Mouse (Mus musculus) bone marrow macrophage, adult 2 months (primary cell): ENCODE data around the gene Zmat3.

Source experiments
- CTCF ChIP-seq: IDR thresholded peaks from 2 replicates; pipeline ENCODE4 v1.5.1; 2012; ENCODE audit warnings: low read depth, mild to moderate bottlenecking, low read length, moderate library complexity
- POLR2A ChIP-seq: IDR thresholded peaks from 2 replicates; pipeline ENCODE4 v1.6.1; 2012; ENCODE audit warnings: mild to moderate bottlenecking, low read depth, low read length, borderline replicate concordance

- TF ChIP-seq POLR2A, result no peak
- no peak for TF ChIP-seq CTCF
Observed at GRCm38 (mm10) chr3:32399931-32400330, 34.1 kb upstream of the Zmat3 start.
